Mouse (Mus musculus): ENCODE data around the gene Camta1.

The Camta1 gene

DNA sequence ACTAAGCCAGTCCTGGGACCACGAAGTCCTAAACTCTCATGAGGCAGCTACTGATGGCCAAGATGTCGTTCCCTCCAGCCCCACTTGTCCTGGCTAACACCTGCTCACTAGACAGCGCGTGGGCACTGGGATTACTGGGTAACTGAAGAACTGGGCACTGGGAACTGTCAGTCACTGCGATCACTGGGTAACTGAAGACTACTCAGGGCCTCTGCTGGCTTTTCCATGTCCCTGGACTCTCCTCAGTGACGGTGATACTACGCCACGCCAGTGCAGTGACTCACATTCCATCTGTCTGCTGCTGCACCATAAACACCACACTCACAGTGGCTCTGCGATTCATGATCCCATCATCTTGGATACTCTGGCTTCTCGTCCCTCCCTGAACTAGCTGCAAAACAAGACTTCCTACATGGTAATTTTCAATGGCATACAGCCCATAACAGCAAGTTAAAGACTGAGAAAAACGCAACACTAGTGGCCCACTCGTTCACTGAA, 81.7 kb downstream of the Camta1 start:
- DNase-seq (ENCODE audit: low spot score), result no peak

DNA sequence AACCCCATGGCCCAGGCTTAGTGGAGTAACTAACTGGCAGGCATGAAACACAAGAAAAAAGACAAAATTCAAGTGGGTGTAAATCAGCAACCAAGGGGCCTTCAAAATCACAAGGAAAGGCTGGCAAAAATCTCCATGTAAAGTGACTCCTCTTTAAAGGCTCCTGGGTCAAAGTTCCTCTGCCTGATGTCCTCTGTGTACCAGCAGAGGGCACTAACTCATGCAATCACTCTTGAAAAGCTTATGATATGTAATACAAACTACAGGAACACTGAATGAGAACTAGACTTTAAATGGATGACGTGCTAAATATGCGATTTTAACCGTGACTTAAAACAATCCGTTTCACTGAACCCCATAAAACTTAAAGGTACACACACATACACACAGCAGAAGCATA, 83.2 kb downstream of the Camta1 start:
- DNase-seq (ENCODE audit: low spot score), result peak; percentile 25

- peak; percentile 32 for DNase-seq (ENCODE audit: low spot score)
Measured at GRCm38 (mm10) chr4:151777451-151777850, 84.2 kb downstream of the Camta1 start.

GRCm38 (mm10) chr4:151775441-151775840, 86.2 kb downstream of the Camta1 start:
- no peak for DNase-seq (ENCODE audit: low spot score)

- DNase-seq (ENCODE audit: low spot score), result no peak
Measured at GRCm38 (mm10) chr4:151773651-151774050, 88.0 kb downstream of the Camta1 start.

- DNase-seq (ENCODE audit: low spot score), result no peak
Measured at GRCm38 (mm10) chr4:151773007-151773406, 88.7 kb downstream of the Camta1 start.

GRCm38 (mm10) chr4:151770697-151771096, 91.0 kb downstream of the Camta1 start:
- DNase-seq (ENCODE audit: low spot score), result no peak

- DNase-seq (ENCODE audit: low spot score), result peak; percentile 38
Measured at GRCm38 (mm10) chr4:151767786-151768185, 93.9 kb downstream of the Camta1 start.

- peak; percentile 59 for DNase-seq (ENCODE audit: low spot score)
Measured at GRCm38 (mm10) chr4:151767361-151767760, 94.3 kb downstream of the Camta1 start.

GRCm38 (mm10) chr4:151765376-151765775, 96.3 kb downstream of the Camta1 start:
- no peak for DNase-seq (ENCODE audit: low spot score)

- no peak for DNase-seq (ENCODE audit: low spot score)
Measured at GRCm38 (mm10) chr4:151763928-151764327, 97.7 kb downstream of the Camta1 start.

DNA sequence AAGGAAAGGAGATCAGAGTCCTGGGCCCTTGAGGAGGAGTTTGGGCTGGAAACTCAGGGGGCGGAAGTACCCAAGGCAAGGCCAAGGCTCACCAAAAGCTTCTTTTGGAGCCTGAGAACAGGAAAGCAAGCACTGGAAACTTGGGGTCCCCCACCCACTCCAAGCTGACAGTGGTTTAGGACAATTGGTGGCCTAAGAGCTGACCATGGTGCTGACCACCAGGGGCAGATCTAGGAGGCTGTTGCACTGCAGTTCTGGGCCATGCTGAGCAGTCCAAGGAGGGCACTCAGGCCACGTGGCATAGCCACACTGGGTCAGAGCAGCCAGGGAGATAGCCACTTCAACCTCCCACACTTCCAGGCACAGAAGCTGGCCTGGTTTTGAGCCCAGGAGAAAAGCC, 102.6 kb downstream of the Camta1 start:
- no peak for DNase-seq (ENCODE audit: low spot score)

- DNase-seq (ENCODE audit: low spot score), result no peak
Measured at GRCm38 (mm10) chr4:151758337-151758736, 103.3 kb downstream of the Camta1 start.

- DNase-seq (ENCODE audit: low spot score), result no peak
Measured at GRCm38 (mm10) chr4:151757261-151757660, 104.4 kb downstream of the Camta1 start.

GRCm38 (mm10) chr4:151756400-151756799, 105.3 kb downstream of the Camta1 start:
- DNase-seq (ENCODE audit: low spot score), result no peak

DNA sequence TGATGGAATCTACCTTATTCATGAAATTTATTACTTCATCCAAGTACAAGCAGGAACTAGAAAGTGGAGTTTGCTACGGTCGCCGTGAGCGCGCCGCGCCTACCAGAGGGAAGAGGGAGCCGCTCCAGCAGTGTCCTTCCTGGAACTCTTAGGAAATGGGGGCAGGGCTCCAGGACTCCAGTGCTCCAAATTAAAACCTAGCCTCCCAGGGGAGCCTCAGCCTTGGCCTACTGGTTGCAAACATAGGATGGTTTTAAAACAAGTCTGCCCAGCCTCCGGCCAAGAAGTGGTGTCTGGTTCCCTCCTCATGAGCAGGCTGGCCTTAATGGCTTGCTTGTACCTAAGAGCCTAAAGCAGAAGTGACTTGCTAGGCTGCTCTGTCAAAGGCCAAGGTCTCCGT, 108.4 kb downstream of the Camta1 start:
- DNase-seq (ENCODE audit: low spot score), result no peak

GRCm38 (mm10) chr4:151752551-151752950, 109.1 kb downstream of the Camta1 start:
- no peak for DNase-seq (ENCODE audit: low spot score)

- no peak for DNase-seq (ENCODE audit: low spot score)
Measured at GRCm38 (mm10) chr4:151751270-151751945, 110.3 kb downstream of the Camta1 start.

DNA sequence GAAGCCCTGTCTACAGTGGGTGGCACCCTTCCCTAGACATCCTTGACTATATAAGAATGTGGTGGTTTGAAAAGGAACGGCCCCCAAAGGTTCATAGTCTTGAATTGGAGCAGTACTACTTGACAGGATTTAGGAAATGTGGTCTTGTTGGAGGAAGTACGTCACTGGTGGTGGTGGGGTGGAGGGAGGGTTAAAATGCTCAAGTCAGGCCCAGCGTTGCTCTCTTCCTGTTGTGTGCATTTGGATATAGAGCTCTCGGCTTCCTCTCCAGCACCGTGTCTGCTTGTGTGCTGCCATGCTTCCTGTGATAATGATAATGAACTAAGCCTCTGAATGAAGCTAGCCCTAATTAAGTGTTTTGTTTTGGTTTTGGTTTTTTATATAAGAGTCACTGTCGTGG, 114.0 kb downstream of the Camta1 start:
- DNase-seq (ENCODE audit: low spot score), result no peak

GRCm38 (mm10) chr4:151746002-151746606, 115.6 kb downstream of the Camta1 start:
- no peak for DNase-seq (ENCODE audit: low spot score)

GRCm38 (mm10) chr4:151741249-151742137, 120.2 kb downstream of the Camta1 start:
- DNase-seq (ENCODE audit: low spot score), result no peak

GRCm38 (mm10) chr4:151739348-151739956, 122.2 kb downstream of the Camta1 start:
- DNase-seq (ENCODE audit: low spot score), result no peak

Data from lung, postnatal 25 days (tissue).